In genomic region chr10:57653297-57653696, GRCm38 (mm10) we compare ENCODE assay signal across 21 mouse cellular contexts. TPM values are rescaled to one million over a fixed set of nuclear protein-coding genes. Genes with fewer than 3 reads are reported as not detected.
DNase-seq lines count a peak whose midpoint lies in the region.
"Had no signal": no experiment of that assay in that cellular context is flagged by ENCODE, and none has a peak within 500 bp of the region (broad histone marks: within the 10 kb centered on the region; RNA-seq: fewer than 3 reads in every experiment).

No protein-coding gene starts in this region.

- no peaks in the 10 kb centered on the region for H3K9me3 ChIP-seq in limb, embryonic 10.5 days (replicated peaks)
- H3K9me3 ChIP-seq: forebrain, embryonic 10.5 days; forebrain, embryonic 13.5 days; heart, embryonic 15.5 days; hindbrain, embryonic 10.5 days; hindbrain, embryonic 13.5 days; intestine, embryonic 15.5 days had no signal

- H3K36me3 ChIP-seq in limb, embryonic 10.5 days: no peaks in the 10 kb centered on the region
- H3K36me3 ChIP-seq: forebrain, embryonic 10.5 days; heart, embryonic 12.5 days; heart, embryonic 15.5 days; hindbrain, embryonic 10.5 days; hindbrain, embryonic 13.5 days; intestine, embryonic 15.5 days had no signal

- WGBS in limb, embryonic 10.5 days: 89% methylated on average over 1 of the region's 1 CpGs

- peak; percentile 60 for DNase-seq in cerebellum, adult 9-10 months
- no peak for DNase-seq in cerebellum, adult 11 months
- peak; percentile 60 for DNase-seq in cerebellum, adult 9-11 months
- DNase-seq in cerebellum, postnatal 14 days: peak; percentile 33 to 54
- no peak for DNase-seq in lung, postnatal 25 days (ENCODE audit: low spot score)
- DNase-seq in limb, embryonic 10.5 days (ENCODE audit: low spot score): no peak
- DNase-seq: adrenal gland, adult 2 months; adrenal gland, postnatal 14 days; gastrocnemius, postnatal 10 days; gastrocnemius, postnatal 36 days; heart, postnatal 10 days; heart, postnatal 36 days; kidney, adult 11 months had no signal

- H3K4me1 ChIP-seq in limb, embryonic 10.5 days: no peaks in the 10 kb centered on the region
- H3K4me1 ChIP-seq: forebrain, embryonic 10.5 days; forebrain, embryonic 13.5 days; heart, embryonic 12.5 days; heart, embryonic 15.5 days; hindbrain, embryonic 10.5 days; hindbrain, embryonic 13.5 days; intestine, embryonic 15.5 days had no signal

- no peaks in the 10 kb centered on the region for H3K27me3 ChIP-seq in limb, embryonic 10.5 days (ENCODE audit: low read depth, poor library complexity, severe bottlenecking)
- H3K27me3 ChIP-seq: forebrain, embryonic 13.5 days; heart, embryonic 12.5 days; heart, embryonic 15.5 days; hindbrain, embryonic 13.5 days; intestine, embryonic 15.5 days had no signal

- H3K4me3 ChIP-seq in limb, embryonic 10.5 days: no peak overlapping the region
- H3K4me3 ChIP-seq: forebrain, embryonic 10.5 days; forebrain, embryonic 13.5 days; heart, embryonic 12.5 days; heart, embryonic 15.5 days; hindbrain, embryonic 10.5 days; hindbrain, embryonic 13.5 days; intestine, embryonic 15.5 days had no signal

- H3K27ac ChIP-seq in limb, embryonic 10.5 days: no peak overlapping the region
- H3K27ac ChIP-seq: forebrain, embryonic 10.5 days; forebrain, embryonic 13.5 days; heart, embryonic 15.5 days; hindbrain, embryonic 10.5 days; hindbrain, embryonic 13.5 days; intestine, embryonic 15.5 days had no signal

RNA-seq across cellular contexts. Expression of gene Pkib, which starts 21.5 kb away (rescaled TPM):
- polyA plus RNA-seq in limb, embryonic 10.5 days (2016; fragmentation: Nextera tagmentation; extraction: Ambion mirVana): 0.30 TPM in 1 of 2 replicates, not detected in the other
- polyA plus RNA-seq: C2C12 had no signal

Comparison
In these comparisons a context has a peak if more than half of its experiments do, and no peak if none do; other contexts are left out.
1. DNase-seq: peak in cerebellum, adult 9-10 months (single experiment), cerebellum, adult 9-11 months (single experiment) and cerebellum, postnatal 14 days (2 of 2); none in cerebellum, adult 11 months (single experiment), lung, postnatal 25 days (single experiment) and limb, embryonic 10.5 days (single experiment).